Mouse (Mus musculus): ENCODE results near the gene Cadm3.

The Cadm3 gene

GRCm38 (mm10) chr1:173359590-173360290 is 7.8 kb downstream of the Cadm3 start:
- DNase-seq (ENCODE audit: low spot score), result no peak

- DNase-seq (ENCODE audit: low spot score), result no peak
Measured at GRCm38 (mm10) chr1:173357799-173358198, 9.7 kb downstream of the Cadm3 start.

GRCm38 (mm10) chr1:173356699-173357098 is 10.8 kb downstream of the Cadm3 start:
- DNase-seq (ENCODE audit: low spot score), result no peak

DNA sequence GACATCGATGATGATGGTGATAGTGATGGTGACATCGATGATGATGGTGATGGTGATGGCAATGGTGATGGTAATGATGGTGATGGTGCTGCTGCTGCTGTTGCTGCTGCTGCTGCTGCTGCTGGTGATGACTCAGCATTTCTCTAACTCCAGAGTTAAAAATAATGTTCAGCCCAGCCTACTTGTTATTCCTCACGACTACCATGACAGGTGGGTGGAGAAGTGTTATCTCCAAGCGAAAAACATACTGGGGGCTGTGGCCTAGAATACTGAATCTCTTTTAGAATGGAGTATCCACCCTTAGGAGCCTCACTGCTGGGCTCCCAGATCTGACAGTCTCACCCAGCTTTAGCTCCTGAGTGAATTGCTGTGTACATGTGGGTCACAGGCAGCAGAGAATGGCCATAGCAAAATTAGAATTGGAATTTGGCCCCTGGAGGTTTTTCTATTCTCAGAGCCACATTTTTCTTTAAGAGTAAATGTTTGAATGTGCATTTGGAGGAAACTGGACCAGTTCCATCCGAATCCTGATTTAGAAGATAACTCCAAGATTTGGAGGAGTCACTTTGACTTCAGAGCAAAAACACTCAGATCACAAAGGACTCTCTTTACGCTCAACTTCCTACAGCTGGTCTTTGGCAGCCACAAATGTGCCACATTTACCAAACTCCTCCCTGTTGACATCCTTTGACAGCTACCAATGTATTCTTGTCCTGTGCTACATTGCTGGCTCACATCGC is 12.2 kb downstream of the Cadm3 start:
- no peak for DNase-seq (ENCODE audit: low spot score)

- DNase-seq (ENCODE audit: low spot score), result no peak
Measured at GRCm38 (mm10) chr1:173350372-173350957, 17.0 kb downstream of the Cadm3 start, which contains the start of gene Aim2. TSS of gene Aim2 (plus strand) at chr1:173350879.

GRCm38 (mm10) chr1:173349946-173350345 is 17.5 kb downstream of the Cadm3 start:
- DNase-seq (ENCODE audit: low spot score), result no peak

GRCm38 (mm10) chr1:173349192-173349591 is 18.3 kb downstream of the Cadm3 start:
- no peak for DNase-seq (ENCODE audit: low spot score)

DNA sequence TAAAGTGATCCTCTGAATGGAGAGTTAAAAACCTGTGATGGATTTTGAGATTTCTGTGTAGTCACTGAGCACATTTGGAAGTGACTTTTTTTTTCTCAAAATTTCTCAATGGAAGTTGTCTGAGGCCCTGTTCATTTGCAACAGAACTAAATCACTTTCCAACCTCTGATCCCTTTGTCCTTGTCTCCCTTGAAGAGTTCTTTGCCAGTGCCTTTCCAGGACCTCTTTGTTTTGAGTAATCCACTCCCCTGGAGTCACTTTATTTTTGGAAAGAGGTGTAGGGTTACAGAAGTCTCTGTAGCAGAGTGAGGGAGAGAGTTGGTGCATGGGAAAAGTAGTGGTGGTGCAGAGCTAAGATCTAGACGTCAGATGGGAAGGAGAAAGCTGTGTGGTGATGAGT is 19.0 kb downstream of the Cadm3 start:
- DNase-seq (ENCODE audit: low spot score), result no peak

GRCm38 (mm10) chr1:173345112-173345511 is 22.4 kb downstream of the Cadm3 start:
- no peak for DNase-seq (ENCODE audit: low spot score)

DNA sequence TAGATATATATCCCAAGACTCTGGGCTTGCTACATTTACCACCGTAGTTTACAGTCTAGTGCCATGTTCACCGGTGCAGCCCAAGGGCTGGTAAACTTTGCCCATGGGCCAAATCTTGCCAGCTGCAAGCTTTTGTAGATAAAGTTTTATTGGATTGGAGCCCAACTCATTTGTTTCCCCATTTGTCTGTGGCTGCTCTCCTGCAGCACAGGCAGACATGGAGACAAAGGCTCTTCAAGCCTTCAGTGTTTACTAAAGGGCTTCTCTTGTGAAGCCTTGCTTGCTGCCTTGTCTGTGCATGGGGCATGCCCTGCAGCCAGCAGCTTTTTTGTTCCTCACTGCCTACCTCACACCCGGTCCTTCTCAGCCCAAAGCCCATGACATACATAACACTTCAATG is 23.6 kb downstream of the Cadm3 start:
- DNase-seq (ENCODE audit: low spot score), result no peak

DNA sequence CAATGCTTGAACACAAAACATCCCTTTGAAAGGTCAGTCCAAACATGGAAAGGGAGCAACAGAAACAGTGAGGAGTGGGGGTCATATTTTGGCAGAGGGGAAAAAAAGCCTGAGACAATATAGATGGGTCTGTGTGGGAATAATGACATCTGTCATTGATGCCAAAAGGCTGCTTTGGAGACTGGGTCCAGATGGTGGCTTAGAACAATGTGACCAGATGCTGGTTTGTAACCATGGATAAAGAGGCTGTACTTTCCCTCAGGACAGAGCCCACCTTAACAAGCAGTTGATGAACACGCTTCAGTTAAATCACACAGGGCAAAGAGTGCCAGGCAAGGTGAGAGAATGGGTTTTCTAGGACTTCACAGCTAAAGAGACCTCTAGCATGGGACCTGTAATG is 25.1 kb downstream of the Cadm3 start:
- DNase-seq (ENCODE audit: low spot score), result no peak

GRCm38 (mm10) chr1:173339543-173339942 is 28.0 kb downstream of the Cadm3 start:
- no peak for DNase-seq (ENCODE audit: low spot score)

DNA sequence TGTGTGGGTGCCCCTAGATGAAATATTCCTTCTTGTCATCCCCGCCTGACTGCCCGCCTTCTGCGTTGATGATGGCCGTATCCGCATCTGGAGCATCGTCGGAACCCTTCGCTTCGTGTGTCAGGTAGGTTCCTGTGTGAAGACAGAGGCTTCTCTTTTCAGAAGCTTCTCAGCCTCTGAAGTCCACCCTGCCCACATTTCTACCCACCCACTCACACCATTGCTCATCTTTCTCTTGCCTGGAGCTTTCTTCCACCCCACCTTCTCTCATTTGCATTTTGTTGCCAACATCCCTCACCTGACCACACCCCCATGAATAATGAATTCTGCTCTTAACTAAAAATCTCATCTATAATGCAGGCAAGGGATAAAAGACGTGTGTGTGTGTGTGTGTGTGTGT is 30.5 kb downstream of the Cadm3 start:
- DNase-seq (ENCODE audit: low spot score), result no peak

GRCm38 (mm10) chr1:173335903-173336302 is 31.6 kb downstream of the Cadm3 start:
- no peak for DNase-seq (ENCODE audit: low spot score)

GRCm38 (mm10) chr1:173333312-173334253 is 33.9 kb downstream of the Cadm3 start, which contains the start of gene Ackr1:
TSS of gene Ackr1 (minus strand) at chr1:173333750.
- DNase-seq (ENCODE audit: low spot score), result no peak

DNA sequence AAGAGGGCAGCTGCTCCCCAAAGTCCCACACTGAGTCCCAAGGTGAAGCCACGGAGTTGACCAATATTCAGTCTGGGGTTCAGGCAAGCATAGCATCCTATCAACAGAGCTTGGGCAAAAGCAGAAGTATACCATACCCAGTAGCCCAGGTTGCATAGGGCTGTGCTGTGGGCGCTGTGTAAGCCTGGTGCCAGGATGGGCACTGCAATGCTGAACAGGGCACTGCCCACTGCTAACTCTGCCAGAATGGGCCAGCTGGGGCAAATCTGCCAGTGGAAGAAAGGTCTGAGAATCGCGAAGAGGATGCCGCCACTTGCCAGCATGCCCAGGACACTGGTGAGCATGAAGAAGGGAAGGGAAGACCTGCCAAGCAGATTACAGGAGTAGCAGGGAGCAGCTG is 35.1 kb downstream of the Cadm3 start:
- no peak for DNase-seq (ENCODE audit: low spot score)

DNA sequence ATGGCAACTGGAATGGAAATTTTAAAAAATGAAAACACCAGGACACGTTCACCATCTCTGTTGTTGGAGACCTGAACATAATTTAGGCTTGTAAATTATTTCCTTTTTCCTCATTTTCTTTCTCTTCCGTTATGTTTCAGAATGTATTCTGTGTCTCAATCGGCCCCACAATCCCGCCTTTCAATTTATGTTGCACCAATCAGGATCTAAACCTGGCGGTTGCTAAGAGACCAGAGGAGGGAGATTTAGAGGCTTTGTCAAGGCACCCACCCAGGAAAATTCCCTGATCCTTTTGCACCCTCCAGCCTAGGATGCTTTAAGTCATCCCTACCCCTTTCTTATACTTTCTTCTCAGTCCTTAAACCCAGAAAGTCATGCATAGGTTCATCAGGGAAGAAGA is 37.8 kb downstream of the Cadm3 start:
- no peak for DNase-seq (ENCODE audit: low spot score)

- DNase-seq (ENCODE audit: low spot score), result no peak
Measured at GRCm38 (mm10) chr1:173329185-173329584, 38.3 kb downstream of the Cadm3 start.

DNA sequence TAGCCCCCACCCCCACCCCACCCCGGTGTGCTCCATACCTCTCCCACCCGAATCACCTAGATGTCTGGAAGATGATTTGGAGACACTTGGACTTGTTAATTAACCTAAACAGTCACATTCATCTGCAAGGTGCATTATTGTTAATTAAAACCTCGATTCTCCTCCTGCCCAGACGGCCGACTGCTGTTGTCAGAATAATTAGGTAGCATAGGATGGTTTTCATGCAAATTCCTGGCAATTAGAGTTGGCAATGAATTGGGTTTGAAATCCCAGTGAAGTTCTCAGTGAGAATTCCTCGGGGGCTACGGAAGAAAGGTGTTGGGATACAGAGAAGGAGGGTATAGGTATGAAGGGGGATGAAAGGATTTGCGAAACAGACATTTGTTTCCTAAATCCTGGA is 39.0 kb downstream of the Cadm3 start:
- DNase-seq (ENCODE audit: low spot score), result no peak

GRCm38 (mm10) chr1:173326552-173326951 is 40.9 kb downstream of the Cadm3 start:
- no peak for DNase-seq (ENCODE audit: low spot score)

GRCm38 (mm10) chr1:173325395-173325794 is 42.1 kb downstream of the Cadm3 start:
- no peak for DNase-seq (ENCODE audit: low spot score)

- no peak for DNase-seq (ENCODE audit: low spot score)
Measured at GRCm38 (mm10) chr1:173324961-173325360, 42.5 kb downstream of the Cadm3 start.

Measured in layer of hippocampus, adult 9-10 months (tissue).